Mouse (Mus musculus) CD4-positive, CD25-positive, alpha-beta regulatory T cell, adult 2 months (primary cell): ENCODE data around the gene Peg12.
A peak's percentile ranks its signal among the peaks of the same experiment; 100 is the strongest.

Experiments used
- DNase-seq: peaks from one replicate; pipeline ENCODE4 v3.0.0-alpha.2; 2012; ENCODE audit warnings: low read depth, low spot score

Gene Peg12

DNA sequence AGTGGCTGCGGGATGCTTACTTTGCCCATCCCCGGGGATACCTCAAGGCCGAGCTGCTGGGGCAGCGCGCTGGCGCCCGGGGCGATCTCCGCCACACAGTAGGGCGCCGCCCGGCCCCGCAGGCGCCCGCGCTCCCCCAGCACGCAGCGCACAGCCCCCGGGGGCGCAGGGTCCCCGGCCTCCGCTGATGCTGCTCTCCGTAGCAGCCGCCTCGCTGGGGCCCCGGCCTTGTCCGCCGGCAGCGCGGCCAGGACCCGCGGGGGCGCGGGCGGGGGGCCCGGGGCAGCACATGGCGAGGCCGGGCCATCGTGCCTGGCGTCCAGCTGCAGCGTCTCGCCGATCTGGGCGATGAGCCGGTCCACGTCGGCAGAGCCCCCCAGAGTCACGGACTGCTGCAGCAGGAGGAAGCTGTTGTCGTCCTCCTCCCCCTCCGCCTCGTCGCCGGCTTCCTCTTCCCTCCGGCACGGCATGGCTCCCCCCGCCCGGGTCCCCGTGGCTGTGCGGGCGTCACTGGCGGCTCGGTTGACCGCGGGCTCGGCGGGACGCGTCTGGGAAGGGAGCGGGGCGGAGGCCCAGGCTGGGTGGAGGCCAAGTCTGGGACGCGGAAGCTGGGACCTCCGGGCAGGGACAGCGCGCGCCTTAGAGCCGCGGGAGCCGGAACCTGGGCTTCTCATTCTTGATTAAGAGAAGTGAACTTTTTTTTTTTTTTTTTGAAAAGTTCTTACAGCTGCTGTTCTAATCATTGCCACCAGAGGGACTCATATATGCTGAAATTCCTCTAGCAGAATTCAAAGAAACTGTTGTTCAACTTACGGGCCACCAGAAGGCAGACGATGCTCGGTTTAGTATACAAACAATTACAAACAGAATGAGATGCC lies at the start of gene Peg12:
Gene Peg12, minus strand, starts transcription at position 633 of the 878 bp plus-strand sequence.
- peak; percentile 2 for DNase-seq

DNA sequence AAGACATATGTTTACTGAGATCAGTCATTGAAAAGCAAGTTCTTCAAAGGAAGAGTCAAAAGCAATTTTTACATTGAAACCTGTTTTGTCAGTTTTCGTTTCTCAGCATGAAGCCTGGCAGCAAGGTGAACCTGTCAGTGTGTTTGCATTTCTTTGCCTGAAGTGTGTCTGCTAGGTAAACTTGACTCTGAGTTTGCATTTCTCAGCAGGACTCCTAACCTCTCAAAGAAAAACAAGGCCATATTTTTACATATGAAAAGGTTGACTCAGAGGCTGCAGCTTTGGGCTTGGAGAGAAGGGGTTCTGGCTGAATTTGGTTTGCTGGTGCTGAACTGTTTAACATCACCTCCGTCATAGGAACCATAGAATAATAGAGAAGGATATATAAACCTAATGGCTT lies 21.8 kb upstream of the Peg12 start:
- DNase-seq, result no peak

- DNase-seq, result no peak
Observed at GRCm38 (mm10) chr7:62463007-62463877, 1.1 kb downstream of the Peg12 start.

DNA sequence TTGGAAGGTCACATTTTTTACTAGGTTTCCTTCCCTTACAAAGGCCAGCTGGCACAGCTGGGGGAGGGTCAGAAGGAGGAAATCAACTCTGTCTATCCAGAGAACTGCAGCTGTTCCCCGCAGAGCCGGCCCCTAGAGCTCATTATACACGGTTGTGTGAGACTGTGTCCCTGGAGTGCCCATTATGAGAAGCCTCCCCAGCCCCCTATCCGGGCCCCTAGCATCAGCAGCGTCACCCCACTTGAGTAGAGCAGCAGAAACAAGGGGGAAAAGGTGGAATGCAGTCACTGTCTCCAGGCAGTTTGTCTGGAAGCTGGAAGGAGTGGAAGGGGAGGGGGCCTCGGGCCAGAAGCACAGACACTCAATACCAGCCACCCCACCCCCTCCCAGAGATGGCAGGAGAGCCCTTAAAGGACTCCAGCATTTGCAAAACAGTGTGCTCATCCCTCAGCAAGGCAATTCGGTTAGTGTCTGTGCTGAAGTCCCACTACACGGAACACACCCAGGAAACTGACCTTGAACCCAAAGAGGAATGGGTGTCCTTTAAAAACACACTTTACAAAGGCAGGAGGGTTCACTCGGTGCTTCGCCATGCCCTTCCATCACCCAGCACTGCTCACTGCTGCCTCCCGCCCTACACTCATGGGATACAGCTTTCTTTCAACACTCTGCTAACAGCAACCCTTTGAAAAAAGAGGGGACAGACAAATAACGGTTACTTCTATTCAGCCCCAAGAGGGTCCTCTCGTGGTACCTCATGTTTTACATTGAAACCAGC lies 1.9 kb downstream of the Peg12 start:
- DNase-seq, result no peak

DNA sequence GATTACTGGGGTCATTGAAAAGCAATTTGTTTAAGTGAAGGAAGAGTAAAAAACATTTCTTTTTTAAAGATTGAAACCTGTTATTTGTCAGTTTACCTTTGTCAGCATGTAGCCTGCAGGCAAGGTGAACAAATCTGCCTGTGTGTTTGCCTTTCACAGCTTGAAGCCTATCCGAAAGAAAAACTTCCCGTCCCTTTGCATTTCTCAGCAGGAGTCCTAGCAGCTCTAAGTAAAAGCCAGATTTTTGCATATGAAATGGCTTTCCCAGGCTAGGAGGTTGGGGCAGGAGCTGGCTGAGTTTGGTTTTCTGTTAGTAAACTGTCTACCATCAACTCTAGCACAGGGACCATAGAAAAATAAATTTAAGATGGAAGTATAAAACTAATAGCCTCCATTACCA lies 12.0 kb downstream of the Peg12 start:
- DNase-seq, result no peak

DNA sequence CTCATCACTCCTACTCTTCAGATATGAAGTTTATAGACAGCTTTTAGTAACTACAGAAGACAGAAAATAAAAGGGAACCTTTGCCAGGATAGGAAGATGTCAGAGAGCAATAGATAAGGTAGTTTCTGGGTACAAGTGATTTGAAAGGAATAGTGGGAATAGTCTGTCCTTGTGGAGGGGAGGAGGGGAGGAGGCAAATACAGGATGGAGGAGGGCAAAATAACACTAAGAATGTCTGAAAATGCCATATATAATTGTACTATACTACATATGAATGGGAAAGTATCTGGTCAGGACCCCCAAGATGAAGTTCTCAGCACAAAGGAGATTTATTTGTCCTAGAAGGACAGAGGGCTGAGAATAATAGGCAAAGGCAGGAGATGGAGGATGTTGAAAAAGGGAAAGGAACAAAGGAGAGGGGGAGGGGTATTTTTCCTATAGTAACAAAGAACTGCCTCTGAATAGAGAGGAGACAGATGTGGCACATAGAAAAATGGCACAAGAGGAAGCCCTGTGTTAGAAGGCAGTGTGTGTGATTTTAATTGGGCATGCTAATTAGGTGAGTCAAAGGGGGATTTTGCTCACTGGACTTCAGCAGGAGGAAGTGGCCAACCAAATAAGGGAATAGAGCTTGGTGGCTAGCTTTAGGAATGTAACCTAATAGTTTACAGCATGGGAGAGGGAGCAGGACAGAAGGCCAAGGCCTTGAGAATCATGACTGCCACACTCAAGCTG lies 18.7 kb downstream of the Peg12 start:
- no peak for DNase-seq

- DNase-seq, result no peak
Observed at GRCm38 (mm10) chr7:62436394-62436793, 27.9 kb downstream of the Peg12 start.

DNA sequence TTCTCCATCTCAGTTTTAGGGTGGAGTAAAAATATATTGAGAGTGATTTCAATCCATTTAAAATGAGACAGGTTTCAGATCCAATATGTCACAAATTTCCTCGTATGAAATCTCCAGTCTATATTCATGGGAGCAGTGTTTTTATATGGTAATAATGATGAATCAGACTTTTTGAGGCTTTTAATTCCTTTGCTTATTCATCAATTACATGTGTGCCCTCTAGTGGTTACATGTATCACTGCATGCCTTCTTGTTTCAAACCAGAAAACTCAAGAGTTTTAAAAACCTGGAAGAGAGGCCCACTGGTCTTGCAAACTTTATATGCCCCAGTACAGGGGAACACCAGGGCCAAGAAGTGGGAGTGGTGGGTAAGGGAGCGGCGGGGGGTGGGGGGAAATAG lies 31.1 kb downstream of the Peg12 start:
- peak; percentile 1 for DNase-seq

GRCm38 (mm10) chr7:62428337-62428736 lies 36.0 kb downstream of the Peg12 start:
- DNase-seq, result peak; percentile 3

- DNase-seq, result no peak
Observed at GRCm38 (mm10) chr7:62423210-62423609, 41.1 kb downstream of the Peg12 start.

DNA sequence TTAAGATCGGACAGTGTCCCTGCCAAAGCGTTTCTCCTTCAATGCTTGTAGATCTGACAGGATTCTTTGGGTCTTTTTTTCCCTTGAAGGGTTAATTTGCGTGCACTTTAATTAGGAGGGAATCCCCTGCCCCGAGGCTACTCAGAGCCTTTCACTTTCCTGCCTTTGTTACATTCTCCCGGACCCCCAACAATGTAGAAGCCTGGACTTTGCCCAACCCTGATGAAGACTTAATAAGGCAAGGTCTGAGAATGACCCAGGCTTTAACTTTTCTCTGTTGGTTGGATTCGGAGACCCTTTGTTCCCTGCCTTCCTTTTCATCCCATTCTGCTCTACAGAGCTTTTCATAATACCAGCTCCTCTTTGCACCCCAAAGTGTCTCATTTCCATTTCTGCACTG lies 43.7 kb downstream of the Peg12 start:
- no peak for DNase-seq

- peak; percentile 48 for DNase-seq
Observed at GRCm38 (mm10) chr7:62419493-62420360, 44.6 kb downstream of the Peg12 start, which contains the start of gene Mkrn3. Gene Mkrn3, minus strand, starts transcription at chr7:62420139.

DNA sequence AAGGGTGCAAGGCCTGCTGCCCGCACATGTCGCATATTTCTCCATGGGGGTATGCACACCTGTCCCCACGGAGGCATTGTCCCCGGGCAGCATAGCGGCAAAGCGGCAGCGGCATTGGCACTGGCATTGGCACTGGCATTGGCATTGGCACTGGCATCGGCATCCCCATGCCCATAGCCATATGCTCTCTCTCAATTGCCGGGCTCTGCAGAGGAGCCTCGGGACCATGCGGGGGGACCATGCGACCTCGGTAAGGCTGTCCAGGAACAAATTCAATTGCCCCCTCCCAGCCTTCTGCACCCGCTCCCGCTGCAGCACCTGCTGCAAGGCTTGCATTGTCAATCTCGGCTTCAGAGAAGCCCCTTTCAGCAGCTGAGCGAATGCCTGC lies 45.2 kb downstream of the Peg12 start:
- DNase-seq, result peak; percentile 0

GRCm38 (mm10) chr7:62418346-62418745 lies 46.0 kb downstream of the Peg12 start:
- no peak for DNase-seq

DNA sequence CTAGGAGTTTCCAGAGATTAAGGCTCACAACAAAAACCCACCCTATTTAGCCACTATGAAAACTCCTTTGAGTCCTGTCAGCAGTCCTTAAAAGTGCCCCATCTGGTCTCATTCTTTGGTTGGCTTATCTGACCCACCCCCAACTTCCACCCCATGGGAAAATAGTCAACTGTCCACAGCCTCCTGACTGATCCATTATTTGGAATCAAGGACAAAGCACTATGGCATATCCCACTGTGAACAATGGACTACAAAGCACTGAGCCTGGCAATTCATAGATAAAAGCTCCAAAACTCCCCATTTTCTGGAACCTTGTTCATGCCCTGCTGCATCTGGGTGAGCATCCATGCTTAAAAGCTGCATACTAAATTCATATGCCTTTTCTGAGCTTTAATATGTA lies 48.1 kb downstream of the Peg12 start:
- no peak for DNase-seq

GRCm38 (mm10) chr7:62415222-62415621 lies 49.1 kb downstream of the Peg12 start:
- DNase-seq, result no peak
